Mouse (Mus musculus) forebrain, embryonic 15.5 days (tissue): ENCODE data around the gene Rpl13a. TPM values are rescaled to one million over a fixed set of nuclear protein-coding genes. Genes with fewer than 3 reads are reported as not detected.

ENCODE experiments used
- ATAC-seq: fragments of 200-750 bp; cut with Nextera tagmentation; replicated peaks from 2 replicates; pipeline ENCODE4 v1.8.0; 2017; ENCODE audit warnings: mild to moderate bottlenecking, moderate TSS enrichment, moderate library complexity
- H3K27ac ChIP-seq: fragments of 300-500 bp; sonication (generic); replicated peaks from 2 replicates; pipeline ENCODE4 v1.5.1; 2015; ENCODE audit warnings: mild to moderate bottlenecking, inconsistent platforms
- H3K27me3 ChIP-seq: fragments of 300-500 bp; sonication (generic); 2 replicates; pipeline ENCODE4 v1.6.1; 2015; ENCODE audit warnings: inconsistent platforms
- H3K36me3 ChIP-seq: fragments of 300-500 bp; sonication (generic); 2 replicates; pipeline ENCODE4 v1.6.1; 2015; ENCODE audit warnings: mild to moderate bottlenecking, inconsistent platforms
- H3K4me1 ChIP-seq: fragments of 300-500 bp; sonication (generic); 2 replicates; pipeline ENCODE4 v1.6.1; 2015; ENCODE audit warnings: inconsistent platforms
- H3K4me2 ChIP-seq: fragments of 300-500 bp; sonication (generic); replicated peaks from 2 replicates; pipeline ENCODE4 v1.6.1; 2015; ENCODE audit warnings: mild to moderate bottlenecking, inconsistent platforms
- H3K4me3 ChIP-seq: fragments of 300-500 bp; sonication (generic); 2 replicates; pipeline ENCODE4 v1.5.1; 2015; ENCODE audit warnings: mild to moderate bottlenecking, inconsistent platforms
- H3K9ac ChIP-seq: fragments of 300-500 bp; sonication (generic); replicated peaks from 2 replicates; pipeline ENCODE4 v1.6.1; 2015; ENCODE audit warnings: mild to moderate bottlenecking, inconsistent platforms
- H3K9me3 ChIP-seq: fragments of 300-500 bp; sonication (generic); 2 replicates; pipeline ENCODE4 v1.6.1; 2016; ENCODE audit warnings: inconsistent platforms
- WGBS: fragments of 180-500 bp; shearing (Covaris S2); methylation state at CpG from one replicate; pipeline ENCODE4 v1.1.7; 2015; ENCODE audit warnings: mixed read lengths; 5-methylcytosine and 5-hydroxymethylcytosine counted together
- microRNA counts: library from miRNA; unstranded; fragments of <30 nt; microRNA quantifications from one replicate; lab custom pipeline; 2016
- microRNA-seq: library from miRNA; unstranded; fragments of <30 nt; microRNA quantifications from one replicate; pipeline ENCODE4, GENCODE M21; 2016
- polyA plus RNA-seq: library from polyadenylated mRNA; unstranded; fragments of >200 nt; fragmentation: Nextera tagmentation; extraction: Ambion mirVana; gene quantifications from 2 replicates; pipeline ENCODE4 v1.2.1, GENCODE M21; 2015

Rpl13a gene
- polyA plus RNA-seq, 1 experiment from 2014 or later = 890 TPM

DNA sequence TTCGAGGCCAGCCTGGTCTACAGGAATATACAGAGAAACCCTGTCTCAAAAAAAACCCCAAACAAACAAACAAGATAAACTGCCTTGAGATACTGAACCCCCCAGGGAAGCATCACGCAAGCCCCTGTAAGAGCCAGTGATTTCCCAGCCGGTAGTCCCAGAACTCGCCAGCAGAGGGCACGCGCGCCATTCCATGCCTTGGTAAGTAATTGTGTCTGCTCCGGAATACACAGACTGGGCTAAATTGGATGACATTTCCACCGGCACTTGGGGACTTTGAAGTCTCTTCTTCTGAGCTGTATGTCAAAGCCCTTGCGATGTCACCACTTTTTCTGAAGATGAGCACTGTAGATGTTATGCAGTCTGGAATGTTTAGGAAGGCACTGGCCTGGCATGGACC is 48.7 kb downstream of the Rpl13a start:
- Histone ChIP-seq H3K27ac (no peak overlapping the region; the same call in 1 of the 2 replicates), H3K9ac (no peak overlapping the region), H3K36me3 (peaks cover 24% of the 10 kb centered on the region), H3K4me1 (peaks cover 2% of the 10 kb centered on the region; the same call in 1 of the 2 replicates), H3K9me3 (no peaks in the 10 kb centered on the region), H3K4me3 (no peak overlapping the region), H3K4me2 (no peak overlapping the region), H3K27me3 (no peaks in the 10 kb centered on the region)
- ATAC-seq = peak; percentile 63
- WGBS = 1% methylated on average over 10 of the region's 10 CpGs

DNA sequence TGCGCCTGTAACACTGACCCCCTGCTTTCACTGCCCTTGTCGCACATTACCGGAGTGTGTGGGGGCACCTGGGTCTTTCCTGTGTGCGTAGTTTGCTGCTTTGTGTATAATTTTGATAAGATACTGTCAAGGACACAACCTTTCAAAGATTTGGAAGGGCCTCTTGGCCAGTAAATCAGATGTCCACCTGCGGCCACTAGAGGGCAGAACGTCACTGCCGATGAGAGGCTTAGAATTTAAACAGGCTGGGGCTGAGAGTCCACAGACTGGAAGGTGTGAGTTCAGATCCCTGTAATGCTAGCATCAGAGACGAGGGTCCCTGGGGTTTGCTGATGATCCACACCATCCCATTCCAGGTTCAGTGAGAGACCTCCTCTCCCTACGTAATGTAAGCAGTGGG is 50.0 kb downstream of the Rpl13a start:
- Histone ChIP-seq H3K27me3 (no peaks in the 10 kb centered on the region), H3K4me1 (peaks cover 2% of the 10 kb centered on the region; the same call in 1 of the 2 replicates), H3K9me3 (no peaks in the 10 kb centered on the region), H3K27ac (no peak overlapping the region), H3K4me3 (no peak overlapping the region), H3K9ac (no peak overlapping the region), H3K4me2 (no peak overlapping the region), H3K36me3 (peaks cover 25% of the 10 kb centered on the region)
- ATAC-seq = no peak
- 41% methylated on average over 9 of the region's 9 CpGs for WGBS

DNA sequence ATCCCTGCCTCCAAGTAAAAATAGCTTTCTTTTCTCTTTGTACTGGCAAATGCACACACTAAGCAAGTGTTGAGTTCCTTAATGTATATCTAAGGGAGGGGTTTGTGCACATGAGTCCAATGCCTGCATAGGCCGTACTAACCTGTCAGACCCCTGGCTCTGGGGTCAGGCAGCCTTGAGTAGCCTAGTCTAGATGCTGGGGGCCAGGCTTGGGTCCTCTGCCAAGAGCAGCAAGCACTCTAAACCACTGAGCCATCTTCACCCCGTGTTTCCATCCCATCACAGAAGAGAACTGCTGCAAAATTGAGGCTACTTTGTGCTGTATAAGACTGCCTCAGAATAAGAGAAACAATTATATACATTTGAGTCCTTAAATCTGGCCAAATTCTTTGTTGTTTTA is 50.7 kb downstream of the Rpl13a start:
- Histone ChIP-seq H3K9ac (no peak overlapping the region), H3K36me3 (peaks cover 22% of the 10 kb centered on the region)
- 89% methylated on average over 2 of the region's 2 CpGs for WGBS

DNA sequence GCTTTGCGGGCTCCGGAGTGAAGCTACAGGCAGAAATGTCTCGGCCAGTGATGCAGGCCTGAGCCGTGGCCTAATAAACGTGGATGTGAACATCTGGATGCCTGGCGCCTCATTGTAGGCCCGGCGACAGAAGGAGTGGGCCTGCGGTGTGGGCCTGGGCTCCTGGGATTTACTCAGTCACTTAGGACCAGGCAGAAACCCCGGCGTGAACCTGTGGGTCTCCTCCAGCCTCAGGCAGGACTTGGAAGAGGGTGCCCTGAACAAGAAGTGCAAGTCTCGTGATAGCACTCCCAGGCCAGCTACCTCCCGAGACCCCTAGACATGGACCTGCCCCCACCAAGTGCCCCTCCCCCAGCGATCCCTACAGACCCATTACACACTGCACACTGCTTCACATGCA is 51.2 kb downstream of the Rpl13a start:
- 91% methylated on average over 14 of the region's 14 CpGs for WGBS

More for the DNA sequence above, 50.7 kb downstream of the Rpl13a start:
- H3K4me1 ChIP-seq = peaks cover 2% of the 10 kb centered on the region; the same call in 1 of the 2 replicates
- no peak overlapping the region for H3K4me2 ChIP-seq
- H3K27ac ChIP-seq = no peak overlapping the region
- H3K27me3 ChIP-seq = no peaks in the 10 kb centered on the region
- no peaks in the 10 kb centered on the region for H3K9me3 ChIP-seq
- no peak overlapping the region for H3K4me3 ChIP-seq
- ATAC-seq = no peak

DNA sequence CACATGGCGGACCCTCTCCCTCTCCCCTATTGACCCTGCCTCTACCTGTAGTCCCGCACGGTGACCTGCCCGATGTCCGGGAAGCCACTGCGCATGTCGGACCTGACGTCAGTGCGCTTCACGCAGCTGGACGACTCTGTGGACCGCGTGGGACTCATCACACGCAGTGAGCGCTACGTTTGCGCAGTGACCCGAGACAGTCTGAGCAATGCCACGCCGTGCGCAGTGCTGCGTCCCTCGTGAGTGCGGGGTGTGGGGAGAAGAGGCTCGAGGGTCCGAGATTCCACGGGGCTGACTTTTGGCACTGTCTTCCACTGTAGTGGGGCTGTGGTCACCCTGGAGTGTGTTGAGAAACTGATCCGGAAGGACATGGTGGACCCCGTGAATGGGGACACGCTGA is 52.1 kb downstream of the Rpl13a start:
- H3K9ac ChIP-seq = no peak overlapping the region
- peaks cover 22% of the 10 kb centered on the region for H3K36me3 ChIP-seq
- H3K9me3 ChIP-seq = no peaks in the 10 kb centered on the region
- H3K27ac ChIP-seq = no peak overlapping the region
- no peaks in the 10 kb centered on the region for H3K27me3 ChIP-seq
- no peak for ATAC-seq
- H3K4me1 ChIP-seq = peaks cover 2% of the 10 kb centered on the region; the same call in 1 of the 2 replicates
- 89% methylated on average over 30 of the region's 30 CpGs for WGBS
- H3K4me2 ChIP-seq = no peak overlapping the region
- H3K4me3 ChIP-seq = no peak overlapping the region

More for the DNA sequence above, 51.2 kb downstream of the Rpl13a start:
- H3K9me3 ChIP-seq = no peaks in the 10 kb centered on the region
- H3K36me3 ChIP-seq = peaks cover 22% of the 10 kb centered on the region
- no peak overlapping the region for H3K27ac ChIP-seq
- no peak overlapping the region for H3K9ac ChIP-seq
- H3K4me3 ChIP-seq = no peak overlapping the region
- H3K27me3 ChIP-seq = no peaks in the 10 kb centered on the region
- H3K4me2 ChIP-seq = no peak overlapping the region
- H3K4me1 ChIP-seq = peaks cover 2% of the 10 kb centered on the region; the same call in 1 of the 2 replicates
- ATAC-seq = no peak

MicroRNA genes within 50 kb of the gene (microRNA counts, 519-probe panel; counts per million panel counts)
- 2,820 counts per million, percentile 66 among the panel's probes with 10 or more counts for microRNA mmu-miR-150 (lab: Ali Mortazavi, UCI)

Small RNAs within 50 kb of the gene (microRNA-seq; reads per million reads assigned to microRNA genes)
- gene Mir150 (42.2 reads per million, percentile 41 among the genes with 10 or more reads in this experiment), gene Mir5121 (7.7 reads per million, percentile 23 among the genes with 10 or more reads in this experiment), gene Mir7055 (not detected)

Other genes with a start within 250 kb of the Rpl13a start
- 164 and 166 TPM in 2 replicates for gene Med25, start 236.0 kb downstream of the Rpl13a start, polyA plus RNA-seq
- gene Fuz, start 232.7 kb downstream of the Rpl13a start, polyA plus RNA-seq = 20.6 and 22.1 TPM in 2 replicates
- 105 and 107 TPM in 2 replicates for gene Ap2a1, start 199.3 kb downstream of the Rpl13a start, polyA plus RNA-seq
- gene Tsks, start 185.6 kb downstream of the Rpl13a start, polyA plus RNA-seq = not detected in 2 replicates
- gene Cpt1c, start 153.9 kb downstream of the Rpl13a start, polyA plus RNA-seq = 48.2 and 51.6 TPM in 2 replicates
- 703 and 728 TPM in 2 replicates for gene Prmt1, start 142.2 kb downstream of the Rpl13a start, polyA plus RNA-seq
- gene Irf3, start 131.1 kb downstream of the Rpl13a start, polyA plus RNA-seq = 62.6 and 66.6 TPM in 2 replicates
- 19.2 and 21.8 TPM in 2 replicates for gene Bcl2l12, start 130.0 kb downstream of the Rpl13a start, polyA plus RNA-seq
- 42.8 and 47.1 TPM in 2 replicates for gene Scaf1, start 112.4 kb downstream of the Rpl13a start, polyA plus RNA-seq
- gene Rras, start 110.8 kb downstream of the Rpl13a start, polyA plus RNA-seq = 10.4 and 11.5 TPM in 2 replicates
- 16.0 and 16.1 TPM in 2 replicates for gene Prr12, start 75.9 kb downstream of the Rpl13a start, polyA plus RNA-seq
- 62.4 and 63.9 TPM in 2 replicates for gene Nosip, start 66.3 kb downstream of the Rpl13a start, polyA plus RNA-seq
- 12.6 and 15.3 TPM in 2 replicates for gene Prrg2, start 66.1 kb downstream of the Rpl13a start, polyA plus RNA-seq
- gene Rcn3, start 36.5 kb downstream of the Rpl13a start, polyA plus RNA-seq = 49.6 and 54.4 TPM in 2 replicates
- 16.6 and 17.8 TPM in 2 replicates for gene Fcgrt, start 24.9 kb downstream of the Rpl13a start, polyA plus RNA-seq
- 982 and 1,055 TPM in 2 replicates for gene Rps11, start 4.3 kb downstream of the Rpl13a start, polyA plus RNA-seq
- 0.15 TPM in 1 of 2 replicates, not detected in the other for gene Gm45713, start 7.5 kb upstream of the Rpl13a start, polyA plus RNA-seq
- gene Flt3l, start 7.7 kb upstream of the Rpl13a start, polyA plus RNA-seq = 1.6 and 2.1 TPM in 2 replicates
- 96.0 and 96.9 TPM in 2 replicates for gene Pih1d1, start 25.5 kb upstream of the Rpl13a start, polyA plus RNA-seq
- gene Aldh16a1, start 25.8 kb upstream of the Rpl13a start, polyA plus RNA-seq = 25.6 and 30.8 TPM in 2 replicates
- gene Slc17a7, start 35.2 kb upstream of the Rpl13a start, polyA plus RNA-seq = 20.1 and 24.0 TPM in 2 replicates
- gene Gfy, start 50.8 kb upstream of the Rpl13a start, polyA plus RNA-seq = not detected in 2 replicates
- not detected in 2 replicates for gene Pth2, start 52.2 kb upstream of the Rpl13a start, polyA plus RNA-seq
- 0.74 and 0.75 TPM in 2 replicates for gene Ccdc155, start 76.1 kb upstream of the Rpl13a start, polyA plus RNA-seq
- gene Dkkl1, start 83.4 kb upstream of the Rpl13a start, polyA plus RNA-seq = 1.4 and 2.0 TPM in 2 replicates
- 92.8 and 106 TPM in 2 replicates for gene Tead2, start 87.0 kb upstream of the Rpl13a start, polyA plus RNA-seq
- 1.3 and 1.6 TPM in 2 replicates for gene Cd37, start 110.4 kb upstream of the Rpl13a start, polyA plus RNA-seq
- gene Slc6a16, start 112.3 kb upstream of the Rpl13a start, polyA plus RNA-seq = 0.17 and 0.20 TPM in 2 replicates
- not detected in 2 replicates for gene Slc6a21, start 148.8 kb upstream of the Rpl13a start, polyA plus RNA-seq
- gene Trpm4, start 205.0 kb upstream of the Rpl13a start, polyA plus RNA-seq = 9.3 and 11.0 TPM in 2 replicates
- 0.10 and 0.23 TPM in 2 replicates for gene Hrc, start 206.5 kb upstream of the Rpl13a start, polyA plus RNA-seq
- 18.3 and 20.1 TPM in 2 replicates for gene Ppfia3, start 238.3 kb upstream of the Rpl13a start, polyA plus RNA-seq
- 9.1 and 10.5 TPM in 2 replicates for gene Lin7b, start 241.8 kb upstream of the Rpl13a start, polyA plus RNA-seq